Mouse (Mus musculus) G1E (cell line): ENCODE results near the gene Ablim1. TPM values are rescaled to one million over a fixed set of nuclear protein-coding genes. Genes with fewer than 3 reads are reported as not detected.

Experiments
- ATAC-seq: 2 replicates; pipeline ENCODE4 v1.8.0; 2016; ENCODE audit warnings: mild to moderate bottlenecking; ENCODE audit not compliant: insufficient number of reproducible peaks, poor library complexity, low FRiP score, severe bottlenecking; ENCODE audit errors: extremely low read depth
- DNase-seq: peaks from one replicate; pipeline ENCODE4 v3.0.0; 2012; ENCODE audit warnings: low spot score
- H3K27me3 ChIP-seq: 2 replicates; pipeline ENCODE4 v1.6.1; 2012; ENCODE audit warnings: mild to moderate bottlenecking, low read length, inconsistent platforms; ENCODE audit not compliant: insufficient read depth
- H3K36me3 ChIP-seq: replicated peaks from 2 replicates; pipeline ENCODE3; 2012; ENCODE audit warnings: mild to moderate bottlenecking, inconsistent platforms
- H3K4me1 ChIP-seq: 2 replicates; pipeline ENCODE4 v1.6.1; 2012; ENCODE audit warnings: low read depth, low read length, inconsistent platforms, mixed read lengths; ENCODE audit not compliant: insufficient read depth
- H3K4me3 ChIP-seq: 2 replicates; pipeline ENCODE4 v1.5.1; 2012; ENCODE audit warnings: low read depth, mild to moderate bottlenecking, inconsistent platforms, low read length, moderate library complexity, mixed read lengths
- H3K9me3 ChIP-seq: replicated peaks from 2 replicates; pipeline ENCODE4 v1.6.1; 2012; ENCODE audit warnings: inconsistent platforms
- CTCF ChIP-seq: IDR thresholded peaks from 2 replicates; pipeline ENCODE4 v1.5.1; 2012; ENCODE audit warnings: low read depth, low read length, inconsistent platforms, mixed read lengths
- GATA1 ChIP-seq: IDR thresholded peaks from 2 replicates; pipeline ENCODE4 v1.6.1; 2012; ENCODE audit warnings: borderline replicate concordance, low read length, inconsistent platforms, mixed read lengths
- GATA2 ChIP-seq: IDR thresholded peaks from 2 replicates; pipeline ENCODE4 v1.6.1; 2012; ENCODE audit warnings: low read depth, low read length, inconsistent platforms, borderline replicate concordance
- POLR2AphosphoS5 ChIP-seq: IDR thresholded peaks from 2 replicates; pipeline ENCODE4 v1.6.1; 2012; ENCODE audit warnings: low read depth, low read length, inconsistent platforms; ENCODE audit not compliant: insufficient replicate concordance
- TAL1 ChIP-seq: conservative IDR thresholded peaks from 2 replicates; pipeline ENCODE4 v1.6.1; 2012; ENCODE audit warnings: low read depth, low read length, inconsistent platforms, mixed read lengths
- polyA plus RNA-seq: library from polyadenylated mRNA; stranded (reverse); fragments of >175 nt; gene quantifications from 2 replicates; pipeline ENCODE4 v1.2.3, GENCODE M21; 2012
- total RNA-seq, 2 experiments: library from RNA; stranded (forward) in 1 of 2; stranded (reverse) in 1 of 2; fragments of 200-1000 nt in 1 of 2; fragments of >200 nt in 1 of 2; fragmentation: Nextera tagmentation in 1 of 2; gene quantifications; 2 replicates each; pipeline ENCODE4 v1.2.3; 2014 to 2017

Gene Ablim1
- total and polyA plus RNA-seq, 3 experiments = 0.08 to 0.71 TPM; not detected in 1

DNA sequence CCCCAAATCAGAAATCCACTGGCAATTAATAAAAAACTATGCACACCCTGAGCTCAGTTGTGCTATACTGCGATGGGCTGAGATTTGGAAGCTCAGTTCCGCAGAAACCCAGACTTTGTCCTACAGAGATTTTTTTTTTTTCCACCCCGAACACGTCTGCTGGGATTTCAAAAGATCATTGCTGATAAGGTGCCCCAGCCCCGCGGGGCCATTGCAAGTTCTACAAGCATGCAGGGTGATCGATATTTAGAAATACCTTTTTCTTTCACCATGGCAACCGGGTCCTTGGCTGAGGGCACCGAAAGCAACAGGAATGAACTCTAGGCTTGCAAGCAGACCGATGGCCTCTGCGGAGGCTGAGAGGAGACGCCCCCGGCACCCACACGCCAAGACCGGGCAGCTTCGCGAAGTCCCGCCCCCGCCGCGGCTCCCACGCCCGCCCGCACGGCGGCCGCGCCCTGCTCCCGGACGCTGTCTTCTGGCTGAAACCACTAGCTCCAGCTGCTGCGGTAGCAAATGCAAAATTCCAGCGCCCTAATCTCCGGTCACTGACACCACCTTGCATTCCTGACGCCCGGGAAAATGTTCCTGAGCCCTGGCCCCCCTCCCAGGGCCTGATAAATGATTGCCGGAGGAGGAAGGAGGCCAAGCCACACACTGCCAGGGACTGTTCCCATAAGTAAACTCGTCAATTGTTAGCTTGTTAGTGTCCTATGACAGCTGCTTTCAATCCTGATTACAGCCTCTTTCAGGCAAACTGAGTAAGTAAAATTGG, 117.5 kb downstream of the Ablim1 start:
- no peak for ATAC-seq
- H3K4me1 ChIP-seq = no peaks in the 10 kb centered on the region
- peaks cover 20% of the 10 kb centered on the region for H3K27me3 ChIP-seq
- no peak overlapping the region for H3K4me3 ChIP-seq
- no peaks in the 10 kb centered on the region for H3K36me3 ChIP-seq
- H3K9me3 ChIP-seq = peaks cover 2% of the 10 kb centered on the region; the same call in 1 of the 2 replicates
- TF ChIP-seq TAL1 (no peak), POLR2AphosphoS5 (no peak), GATA2 (no peak), CTCF (no peak), GATA1 (no peak)
- no peak for DNase-seq

DNA sequence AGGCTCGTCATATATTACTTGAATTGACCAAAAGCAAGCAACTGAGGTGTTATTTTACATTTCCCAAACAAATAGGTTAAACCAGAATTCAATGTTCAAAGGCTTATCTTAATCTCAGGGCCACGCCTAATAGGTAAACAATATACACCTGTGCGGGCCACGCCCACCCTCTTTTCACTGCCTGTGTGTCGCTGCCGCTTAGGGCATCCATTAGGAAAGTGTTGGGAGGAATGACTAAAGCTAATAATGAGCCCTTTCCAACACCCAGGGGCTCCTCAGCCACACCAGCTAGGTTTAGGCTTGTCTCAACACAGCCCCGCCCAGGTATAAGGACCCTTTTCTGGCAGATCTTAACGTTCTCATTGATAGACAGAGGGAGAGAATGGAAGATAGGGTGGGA, 118.1 kb downstream of the Ablim1 start:
- TF ChIP-seq TAL1 (no peak), GATA2 (no peak), CTCF (no peak), GATA1 (no peak), POLR2AphosphoS5 (no peak)
- Histone ChIP-seq H3K9me3 (peaks cover 2% of the 10 kb centered on the region; the same call in 1 of the 2 replicates), H3K4me3 (no peak overlapping the region), H3K27me3 (peaks cover 20% of the 10 kb centered on the region), H3K36me3 (no peaks in the 10 kb centered on the region), H3K4me1 (no peaks in the 10 kb centered on the region)
- no peak for ATAC-seq
- DNase-seq = no peak

DNA sequence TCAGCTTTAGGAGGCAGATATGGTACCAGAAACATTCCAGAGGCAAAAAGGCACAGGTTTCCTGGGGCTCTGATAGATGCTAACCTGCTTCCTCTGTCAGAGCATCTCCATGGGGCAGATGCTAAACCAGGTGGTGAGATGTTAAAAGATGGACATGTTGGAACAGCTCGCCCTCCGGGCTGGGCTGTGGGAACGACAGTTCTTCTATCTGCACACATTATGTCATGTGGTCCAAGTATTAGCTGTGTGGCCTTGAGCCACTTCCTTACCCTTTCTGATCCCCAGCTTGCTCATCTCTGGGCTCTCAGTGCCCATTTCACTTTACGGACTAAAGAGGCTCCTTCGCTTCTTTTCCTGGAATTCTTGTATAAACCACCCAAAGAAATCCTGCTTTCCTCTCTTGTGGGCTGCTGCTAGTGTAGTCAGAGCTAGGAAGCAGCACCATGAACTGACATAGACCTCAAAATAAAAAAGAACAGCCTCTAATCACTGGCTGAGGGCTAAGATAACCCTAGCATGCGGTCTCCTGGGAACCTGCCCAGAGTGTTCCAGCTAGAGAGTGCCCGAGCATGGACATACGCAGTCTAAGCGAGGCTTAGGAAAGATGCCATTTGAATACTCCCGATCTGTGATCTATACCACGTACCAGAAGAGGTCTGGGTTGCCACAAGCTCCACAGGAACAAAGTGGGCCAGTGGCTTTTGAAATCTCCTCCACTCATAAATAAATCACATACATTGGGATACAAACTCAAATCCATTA, 119.4 kb downstream of the Ablim1 start:
- Histone ChIP-seq H3K27me3 (peaks cover 20% of the 10 kb centered on the region), H3K4me3 (no peak overlapping the region), H3K4me1 (no peaks in the 10 kb centered on the region), H3K9me3 (peaks cover under 1% of the 10 kb centered on the region; the same call in 1 of the 2 replicates), H3K36me3 (no peaks in the 10 kb centered on the region)
- ATAC-seq (no peak), DNase-seq (no peak)
- TF ChIP-seq POLR2AphosphoS5 (no peak), TAL1 (no peak), GATA1 (no peak), GATA2 (no peak), CTCF (no peak)

DNA sequence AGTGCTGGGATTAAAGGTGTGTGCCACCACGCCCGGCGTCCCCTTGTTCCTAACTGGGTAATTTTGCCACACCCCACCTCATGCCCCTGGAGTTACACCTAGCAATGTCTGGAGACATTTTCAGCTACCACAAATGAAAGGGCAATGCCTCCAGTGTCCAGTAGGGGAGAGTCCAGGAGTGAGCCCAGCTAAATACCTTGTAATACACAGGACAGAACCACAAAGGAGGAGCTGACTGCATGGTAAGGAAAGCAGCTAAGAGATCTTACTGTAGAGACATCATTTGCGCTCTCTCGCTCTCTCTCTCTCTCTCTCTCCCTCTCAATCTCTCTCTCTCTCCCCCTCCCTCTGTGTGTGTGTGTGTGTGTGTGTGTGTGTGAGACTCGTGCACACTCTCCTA, 120.8 kb downstream of the Ablim1 start:
- Histone ChIP-seq H3K4me3 (no peak overlapping the region), H3K9me3 (no peaks in the 10 kb centered on the region; the same call in 1 of the 2 replicates), H3K27me3 (peaks cover 20% of the 10 kb centered on the region), H3K4me1 (no peaks in the 10 kb centered on the region), H3K36me3 (no peaks in the 10 kb centered on the region)
- no peak for ATAC-seq
- DNase-seq = no peak
- TF ChIP-seq GATA2 (no peak), TAL1 (no peak), CTCF (peak; percentile 9; the same call in 1 of the 2 replicates), POLR2AphosphoS5 (no peak), GATA1 (no peak)

DNA sequence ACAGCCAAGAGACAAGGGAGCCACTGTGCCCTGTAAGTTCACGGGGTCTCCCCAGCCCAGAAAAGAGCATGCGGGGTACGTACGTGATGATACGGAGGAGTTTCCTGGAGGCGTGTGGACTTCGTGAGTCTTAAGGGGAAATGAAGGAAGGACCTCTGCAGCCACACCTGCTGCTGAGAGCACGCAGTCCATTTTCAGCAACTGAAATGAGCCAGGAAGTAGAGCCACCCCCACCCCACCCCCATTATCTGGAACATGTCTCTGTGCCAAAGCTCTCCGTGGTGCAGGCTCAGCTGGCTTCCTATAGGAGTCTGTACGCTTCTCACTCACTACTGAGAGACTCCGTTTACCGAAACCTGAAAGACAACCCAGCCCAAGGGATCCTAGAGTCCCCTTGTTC, 121.3 kb downstream of the Ablim1 start:
- Histone ChIP-seq H3K27me3 (peaks cover 17% of the 10 kb centered on the region), H3K36me3 (no peaks in the 10 kb centered on the region), H3K4me3 (no peak overlapping the region), H3K4me1 (no peaks in the 10 kb centered on the region), H3K9me3 (no peaks in the 10 kb centered on the region; the same call in 1 of the 2 replicates)
- TF ChIP-seq GATA2 (no peak), GATA1 (no peak), POLR2AphosphoS5 (no peak), TAL1 (no peak), CTCF (no peak)
- no peak for DNase-seq
- ATAC-seq = no peak

DNA sequence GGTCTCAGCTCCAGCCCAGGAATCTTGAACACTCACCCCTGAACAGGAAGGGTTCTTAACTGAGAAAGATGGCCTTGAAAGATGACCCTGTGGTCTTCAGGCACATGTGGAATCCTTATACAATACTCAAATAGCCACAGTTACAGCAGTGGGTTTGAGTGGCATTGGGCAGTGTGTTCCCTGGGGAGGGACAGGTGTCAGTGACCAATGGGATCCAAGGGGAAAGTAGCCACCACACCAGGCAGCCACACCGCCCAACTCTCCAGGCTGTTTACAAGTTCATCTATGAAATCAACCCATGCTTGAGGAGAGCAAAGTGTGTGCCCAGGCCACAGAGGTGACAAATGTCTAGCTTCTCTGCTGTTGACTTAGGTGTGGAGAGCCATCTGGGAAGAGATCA, 123.6 kb downstream of the Ablim1 start:
- H3K9me3 ChIP-seq = no peaks in the 10 kb centered on the region
- DNase-seq = no peak
- H3K27me3 ChIP-seq = peaks cover 6% of the 10 kb centered on the region
- ATAC-seq = no peak
- TF ChIP-seq GATA2 (no peak), TAL1 (no peak), POLR2AphosphoS5 (no peak), CTCF (no peak), GATA1 (no peak)
- no peak overlapping the region for H3K4me3 ChIP-seq
- no peaks in the 10 kb centered on the region for H3K36me3 ChIP-seq
- no peaks in the 10 kb centered on the region for H3K4me1 ChIP-seq
